Mouse (Mus musculus) liver, embryonic 14.5 days (tissue): ENCODE measurements around the gene Hey2. TPM values are rescaled to one million over a fixed set of nuclear protein-coding genes. Genes with fewer than 3 reads are reported as not detected.
A peak's percentile ranks its signal among the peaks of the same experiment; 100 is the strongest.

Experiments
- ATAC-seq: fragments of 200-750 bp; cut with Nextera tagmentation; 2 replicates; pipeline ENCODE4 v1.8.0; 2017; ENCODE audit warnings: moderate number of reproducible peaks, mild to moderate bottlenecking, moderate library complexity; ENCODE audit not compliant: insufficient read depth
- DNase-seq, 3 experiments: peaks; one replicate each; pipeline ENCODE4 v3.0.0-alpha.2; 2012 to 2013; ENCODE audit warnings: low read depth in 3 of 3, low spot score in 3 of 3
- H3K27ac ChIP-seq: fragments of 300-500 bp; sonication (generic); 2 replicates; pipeline ENCODE4 v1.5.1; 2014; ENCODE audit warnings: moderate library complexity, mild to moderate bottlenecking, control low read depth, inconsistent platforms
- H3K27me3 ChIP-seq: fragments of 300-500 bp; sonication (generic); 2 replicates; pipeline ENCODE4 v1.6.1; 2014; ENCODE audit warnings: mild to moderate bottlenecking, low read length, moderate library complexity; ENCODE audit not compliant: control insufficient read depth, insufficient read depth
- H3K36me3 ChIP-seq: fragments of 300-500 bp; sonication (generic); replicated peaks from 2 replicates; pipeline ENCODE4 v1.6.1; 2014; ENCODE audit warnings: low read depth; ENCODE audit not compliant: control insufficient read depth, insufficient read depth
- H3K4me1 ChIP-seq, 2 experiments: fragments of 200-500 bp in 1 of 2; fragments of 300-500 bp in 1 of 2; sonication (generic) in 1 of 2; replicated peaks; 2 replicates each; pipeline ENCODE4 v1.6.1; 2012 to 2014; ENCODE audit warnings: antibody characterized with exemption in 1 of 2, inconsistent platforms in 1 of 2, low read length in 1 of 2; ENCODE audit not compliant: control insufficient read depth in 2 of 2, insufficient read depth in 2 of 2
- H3K4me2 ChIP-seq: fragments of 300-500 bp; sonication (generic); 2 replicates; pipeline ENCODE4 v1.6.1; 2014; ENCODE audit warnings: low read depth, mild to moderate bottlenecking, control low read depth, moderate library complexity
- H3K4me3 ChIP-seq, 2 experiments: fragments of 200-500 bp in 1 of 2; fragments of 300-500 bp in 1 of 2; sonication (generic) in 1 of 2; 2 replicates each; pipeline ENCODE4 v1.5.1; 2012 to 2014; ENCODE audit warnings: low read depth in 2 of 2, low read length in 2 of 2, mild to moderate bottlenecking in 2 of 2, control low read depth in 1 of 2, inconsistent platforms in 1 of 2, moderate library complexity in 1 of 2; ENCODE audit not compliant: insufficient read depth in 1 of 2
- H3K9ac ChIP-seq: fragments of 300-500 bp; sonication (generic); replicated peaks from 2 replicates; pipeline ENCODE4 v1.6.1; 2014; ENCODE audit warnings: mild to moderate bottlenecking, control low read depth, moderate library complexity
- H3K9me3 ChIP-seq: fragments of 300-500 bp; sonication (generic); 2 replicates; pipeline ENCODE4 v1.6.1; 2016; ENCODE audit warnings: low read length, mixed read lengths; ENCODE audit not compliant: control insufficient read depth
- CTCF ChIP-seq: IDR thresholded peaks from 2 replicates; pipeline ENCODE4 v1.5.1; 2016; ENCODE audit warnings: antibody characterized with exemption, low read depth, control low read depth
- EP300 ChIP-seq: IDR thresholded peaks from 2 replicates; pipeline ENCODE4 v1.6.1; 2016; ENCODE audit warnings: antibody characterized with exemption, low read depth
- WGBS: fragments of 180-500 bp; shearing (Covaris S2); extraction: QIAGEN DNeasy Blood & Tissue Kit; methylation state at CpG from one replicate; pipeline ENCODE4 v1.1.7; 2014; ENCODE audit not compliant: insufficient replicate concordance; 5-methylcytosine and 5-hydroxymethylcytosine counted together
- polyA plus RNA-seq, 2 experiments: library from polyadenylated mRNA; depleted of rRNA in 1 of 2; stranded (reverse) in 1 of 2; unstranded in 1 of 2; fragments of >200 nt; fragmentation: Nextera tagmentation in 1 of 2; extraction: Ambion mirVana in 1 of 2; gene quantifications; 2 replicates each; pipeline versions ENCODE4 v1.2.1 to v1.2.3; 2012 to 2014

Hey2 gene
- polyA plus RNA-seq, 2 experiments = 0.22 to 0.65 TPM

GRCm38 (mm10) chr10:30802681-30803586 lies 39.7 kb downstream of the Hey2 start, which contains the start of gene Ncoa7:
TSS of gene Ncoa7 (minus strand) at chr10:30803326.
- DNase-seq (peak; percentile 64 to 68 (median 66)), ATAC-seq (peak; percentile 94)
- H3K27me3 ChIP-seq = no peaks in the 10 kb centered on the region
- H3K9ac ChIP-seq = peak within 1 kb of the TSS; percentile 89
- peaks cover 9 to 18% of the 10 kb centered on the region in 2 experiments for H3K4me1 ChIP-seq
- H3K9me3 ChIP-seq = no peaks in the 10 kb centered on the region
- TF ChIP-seq EP300 (no peak), CTCF (no peak)
- peak within 1 kb of the TSS; percentile 95 for H3K27ac ChIP-seq
- peak within 1 kb of the TSS; percentile 83 for H3K4me2 ChIP-seq
- under 1% methylated on average over 86 of the region's 89 CpGs for WGBS
- peak within 1 kb of the TSS; percentile 75 to 98 for H3K4me3 ChIP-seq
- H3K36me3 ChIP-seq = no peaks in the 10 kb centered on the region

- no peaks in the 10 kb centered on the region for H3K36me3 ChIP-seq
- TF ChIP-seq EP300 = no peak
- peak; percentile 64 for TF ChIP-seq CTCF
- ATAC-seq = peak; percentile 11; the same call in 1 of the 2 replicates
- 6% methylated on average over 8 of the region's 8 CpGs for WGBS
- H3K9me3 ChIP-seq = no peaks in the 10 kb centered on the region
- H3K4me1 ChIP-seq = peaks cover 9 to 19% of the 10 kb centered on the region in 2 experiments
- peak overlapping the region; percentile 95 for H3K27ac ChIP-seq
- peak overlapping the region; percentile 83 for H3K4me2 ChIP-seq
- H3K4me3 ChIP-seq = peak overlapping the region; percentile 75 to 98
- no peaks in the 10 kb centered on the region for H3K27me3 ChIP-seq
- peak overlapping the region; percentile 89 for H3K9ac ChIP-seq
- peak in 2 of 3 experiments; percentile 45 to 67 for DNase-seq
These were observed 40.6 kb downstream of the Hey2 start for GRCm38 (mm10) chr10:30802033-30802432.

- no peak overlapping the region for H3K4me3 ChIP-seq
- H3K4me2 ChIP-seq = no peak overlapping the region
- no peaks in the 10 kb centered on the region; the same call in 1 of the 2 replicates for H3K36me3 ChIP-seq
- ATAC-seq = no peak
- no peak for TF ChIP-seq CTCF
- no peak for TF ChIP-seq EP300
- H3K27ac ChIP-seq = no peak overlapping the region
- DNase-seq = no peak
- H3K4me1 ChIP-seq = peaks cover 9 to 21% of the 10 kb centered on the region in 2 experiments
- no peak overlapping the region for H3K9ac ChIP-seq
- H3K27me3 ChIP-seq = no peaks in the 10 kb centered on the region
- no peaks in the 10 kb centered on the region for H3K9me3 ChIP-seq
- 78% methylated on average over 2 of the region's 2 CpGs for WGBS
These were observed 42.7 kb downstream of the Hey2 start for GRCm38 (mm10) chr10:30799713-30800450.

- Histone ChIP-seq H3K4me2 (no peak overlapping the region), H3K4me3 (no peak overlapping the region), H3K4me1 (peaks cover 0 to 10% of the 10 kb centered on the region in 2 experiments; a peak in 2 of 4 replicates), H3K27ac (no peak overlapping the region), H3K27me3 (no peaks in the 10 kb centered on the region), H3K9me3 (no peaks in the 10 kb centered on the region), H3K36me3 (peaks cover 7% of the 10 kb centered on the region; the same call in 1 of the 2 replicates), H3K9ac (no peak overlapping the region)
- ATAC-seq (no peak), DNase-seq (no peak)
- no peak for TF ChIP-seq EP300
- no peak for TF ChIP-seq CTCF
- 60% methylated on average over 5 of the region's 5 CpGs for WGBS
These were observed 45.9 kb downstream of the Hey2 start for GRCm38 (mm10) chr10:30796469-30797261.
